Mouse (Mus musculus): Measurements from ENCODE around the gene Sult5a1. TPM values are rescaled to one million over a fixed set of nuclear protein-coding genes. Genes with fewer than 3 reads are reported as not detected.
A peak's percentile ranks its signal among the peaks of the same experiment; 100 is the strongest.

Sult5a1 gene
- polyA plus RNA-seq, 1 experiment from 2014 or later = 41.0 TPM

DNA sequence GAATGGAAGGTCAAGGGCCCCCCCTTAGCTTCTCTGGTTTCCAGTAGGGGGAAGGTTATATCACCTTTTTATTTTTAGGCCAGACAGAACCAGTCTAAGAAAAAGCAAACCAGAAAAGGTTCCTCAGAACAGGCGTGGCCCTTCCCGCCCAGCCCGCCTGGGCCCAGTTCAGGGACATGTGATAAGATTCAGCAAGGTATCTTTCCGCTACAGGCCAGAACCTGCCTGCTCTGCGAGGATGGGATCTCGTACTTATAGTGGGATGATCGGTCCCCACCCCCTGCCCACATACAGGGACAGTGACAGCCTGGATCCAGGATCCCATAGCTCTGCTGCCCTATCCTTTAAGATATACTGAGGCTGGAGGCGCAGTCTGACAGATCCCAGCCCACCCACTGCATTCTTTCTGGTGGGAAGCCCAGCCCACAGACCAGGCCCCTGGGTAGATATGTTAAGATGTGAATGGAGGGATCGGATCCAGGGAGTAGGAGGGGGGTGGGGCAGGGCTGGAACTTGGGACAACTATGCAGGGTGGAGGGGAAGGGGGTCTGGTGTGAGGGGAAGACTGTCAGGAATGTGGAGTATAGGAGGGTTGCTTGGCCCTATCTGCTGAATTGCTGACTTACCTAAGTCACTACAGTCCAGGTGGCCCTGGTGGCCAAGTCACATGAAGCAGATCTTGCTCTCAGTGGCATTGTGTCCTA, 1.9 kb downstream of the Sult5a1 start:
- no peak overlapping the region for H3K4me2 ChIP-seq
- no peaks in the 10 kb centered on the region for H3K27me3 ChIP-seq
- no peaks in the 10 kb centered on the region for H3K36me3 ChIP-seq
- WGBS = 62% methylated on average over 9 of the region's 9 CpGs
- H3K27ac ChIP-seq = peak overlapping the region; percentile 50
- no peak overlapping the region for H3K9ac ChIP-seq
- H3K4me3 ChIP-seq = no peak overlapping the region
- no peaks in the 10 kb centered on the region for H3K9me3 ChIP-seq
- 0 out of 2 replicates have a peak, but pooled peaks have one; percentile 31 for ATAC-seq (ENCODE audit: insufficient number of reproducible peaks, low FRiP score, low TSS enrichment, low read depth)
- H3K4me1 ChIP-seq = peaks cover 24% of the 10 kb centered on the region

DNA sequence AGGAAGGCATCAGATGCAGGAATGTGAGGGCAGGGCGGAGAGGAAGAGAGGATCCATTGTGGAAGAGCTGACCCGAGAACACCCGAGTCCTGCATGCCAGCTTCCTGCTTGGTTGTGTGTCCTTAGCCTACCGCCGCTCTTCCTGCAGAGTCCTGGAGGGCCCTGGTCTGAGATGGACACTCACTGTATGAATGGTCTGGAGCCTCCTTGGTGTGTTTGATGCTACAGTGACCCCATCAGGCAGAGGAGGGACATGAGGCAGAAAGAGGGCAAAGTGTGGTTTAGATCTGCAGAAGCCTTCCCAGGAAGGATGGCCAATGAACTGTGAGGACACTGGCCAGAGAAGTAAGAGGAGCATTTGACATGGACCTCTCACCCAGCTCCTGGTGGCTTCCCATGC, 2.9 kb downstream of the Sult5a1 start:
- ATAC-seq (ENCODE audit: insufficient number of reproducible peaks, low FRiP score, low TSS enrichment, low read depth) = no peak
- WGBS = 77% methylated on average over 5 of the region's 5 CpGs
- no peak overlapping the region for H3K27ac ChIP-seq
- H3K4me2 ChIP-seq = no peak overlapping the region
- no peaks in the 10 kb centered on the region for H3K9me3 ChIP-seq
- no peak overlapping the region for H3K9ac ChIP-seq
- H3K36me3 ChIP-seq = no peaks in the 10 kb centered on the region
- no peak overlapping the region for H3K4me3 ChIP-seq
- peaks cover 24% of the 10 kb centered on the region for H3K4me1 ChIP-seq
- H3K27me3 ChIP-seq = no peaks in the 10 kb centered on the region

DNA sequence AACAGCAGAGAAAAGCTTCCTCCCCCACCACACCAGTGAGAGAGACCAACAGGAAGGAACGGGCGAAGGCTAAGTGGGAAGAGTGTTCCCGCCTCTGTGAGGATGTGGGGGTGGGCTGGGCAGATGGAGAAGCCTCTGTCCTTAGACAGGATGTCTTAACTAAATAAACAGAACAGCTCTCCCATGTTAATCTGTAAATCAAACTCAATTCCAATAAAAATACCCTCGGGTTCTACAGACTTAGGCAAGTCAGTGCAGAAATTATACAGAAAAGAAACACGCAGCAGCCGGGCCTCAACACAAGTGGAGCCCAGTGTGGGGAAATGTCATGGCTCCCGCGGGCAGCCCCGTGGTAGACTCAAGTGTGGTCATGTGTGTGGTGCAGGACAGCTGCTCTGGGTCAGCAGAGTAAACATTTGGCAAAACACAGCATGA, 7.4 kb downstream of the Sult5a1 start:
- H3K4me2 ChIP-seq = no peak overlapping the region
- H3K9me3 ChIP-seq = no peaks in the 10 kb centered on the region
- H3K4me3 ChIP-seq = no peak overlapping the region
- no peaks in the 10 kb centered on the region; the same call in 1 of the 2 replicates for H3K4me1 ChIP-seq
- no peaks in the 10 kb centered on the region for H3K27me3 ChIP-seq
- no peak overlapping the region for H3K27ac ChIP-seq
- ATAC-seq (ENCODE audit: insufficient number of reproducible peaks, low FRiP score, low TSS enrichment, low read depth) = no peak
- H3K9ac ChIP-seq = no peak overlapping the region
- 59% methylated on average over 9 of the region's 9 CpGs for WGBS
- H3K36me3 ChIP-seq = no peaks in the 10 kb centered on the region

GRCm38 (mm10) chr8:123146390-123146789, 11.7 kb downstream of the Sult5a1 start:
- peaks cover 15% of the 10 kb centered on the region for H3K4me1 ChIP-seq
- no peak overlapping the region for H3K9ac ChIP-seq
- H3K4me2 ChIP-seq = no peak overlapping the region
- no peak for ATAC-seq (ENCODE audit: insufficient number of reproducible peaks, low FRiP score, low TSS enrichment, low read depth)
- no peaks in the 10 kb centered on the region for H3K9me3 ChIP-seq
- H3K27me3 ChIP-seq = no peaks in the 10 kb centered on the region
- H3K27ac ChIP-seq = 0 out of 2 replicates have a peak overlapping the region, but pooled peaks have one; percentile 7
- H3K36me3 ChIP-seq = no peaks in the 10 kb centered on the region
- WGBS = 77% methylated on average over 7 of the region's 7 CpGs
- no peak overlapping the region for H3K4me3 ChIP-seq

DNA sequence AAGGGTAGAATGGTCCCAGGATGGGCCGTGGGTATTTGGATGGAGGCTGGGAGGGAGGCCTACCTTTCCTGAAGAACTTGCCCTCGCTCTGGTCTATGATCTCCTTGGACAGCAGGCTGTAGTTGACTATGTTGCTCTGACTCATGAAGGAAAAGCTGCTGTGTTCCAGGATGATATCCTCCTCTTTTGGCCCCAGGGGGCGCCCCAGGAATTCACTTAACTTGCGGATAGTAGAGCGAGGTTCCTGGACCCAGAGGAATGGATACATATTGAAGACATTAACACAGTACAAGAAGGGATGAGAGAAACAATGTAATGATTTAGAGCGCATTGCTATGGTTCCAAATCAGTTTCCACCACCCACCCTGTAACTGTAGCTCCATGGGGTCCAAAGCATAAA, 12.8 kb downstream of the Sult5a1 start:
- H3K4me3 ChIP-seq = no peak overlapping the region
- ATAC-seq (ENCODE audit: insufficient number of reproducible peaks, low FRiP score, low TSS enrichment, low read depth) = no peak
- H3K27me3 ChIP-seq = no peaks in the 10 kb centered on the region
- no peaks in the 10 kb centered on the region for H3K36me3 ChIP-seq
- WGBS = 51% methylated on average over 6 of the region's 6 CpGs
- H3K9ac ChIP-seq = no peak overlapping the region
- H3K4me2 ChIP-seq = no peak overlapping the region
- H3K4me1 ChIP-seq = peaks cover 19% of the 10 kb centered on the region
- no peaks in the 10 kb centered on the region for H3K9me3 ChIP-seq
- H3K27ac ChIP-seq = no peak overlapping the region

DNA sequence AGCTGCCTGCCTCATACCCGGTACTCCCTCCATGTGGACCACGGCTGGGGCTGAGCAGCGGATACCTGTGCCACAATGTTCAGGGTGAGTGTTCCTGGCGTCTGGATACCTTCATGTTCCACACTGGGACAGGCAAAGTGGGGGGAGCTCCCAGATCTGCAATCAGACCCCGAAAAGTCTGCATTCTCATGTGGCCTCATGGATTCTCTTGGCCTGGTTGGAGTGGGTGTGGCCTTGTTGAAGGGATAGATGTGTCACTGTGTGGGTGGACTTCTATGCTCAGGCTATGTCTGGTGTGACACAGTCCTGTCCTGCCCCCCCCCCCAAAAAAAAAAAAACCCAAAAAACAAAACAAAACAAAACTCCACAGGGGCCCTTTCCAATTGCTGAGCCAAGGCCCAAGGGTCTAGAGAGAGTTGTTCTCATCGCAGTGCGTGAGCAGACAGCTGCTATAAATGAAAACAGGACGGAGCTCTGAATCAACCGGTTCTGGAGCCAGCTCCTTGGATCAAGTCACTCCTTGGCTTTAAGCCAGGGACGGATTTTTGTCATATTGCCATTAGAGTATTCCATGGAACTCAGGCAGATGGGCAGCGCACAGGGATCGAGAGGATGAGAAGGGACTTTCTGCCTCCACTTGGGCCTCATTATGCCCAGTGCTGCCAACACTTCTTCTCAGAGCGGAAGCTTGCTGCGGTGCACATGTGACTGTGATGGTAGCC, 16.2 kb downstream of the Sult5a1 start:
- no peaks in the 10 kb centered on the region for H3K36me3 ChIP-seq
- peak; percentile 25; the same call in 1 of the 2 replicates for ATAC-seq (ENCODE audit: insufficient number of reproducible peaks, low FRiP score, low TSS enrichment, low read depth)
- H3K27ac ChIP-seq = peak overlapping the region; percentile 87
- peaks cover 39% of the 10 kb centered on the region for H3K4me1 ChIP-seq
- 44% methylated on average over 14 of the region's 14 CpGs for WGBS
- no peak overlapping the region for H3K9ac ChIP-seq
- H3K4me3 ChIP-seq = no peak overlapping the region
- H3K9me3 ChIP-seq = no peaks in the 10 kb centered on the region
- no peak overlapping the region for H3K4me2 ChIP-seq
- no peaks in the 10 kb centered on the region for H3K27me3 ChIP-seq

DNA sequence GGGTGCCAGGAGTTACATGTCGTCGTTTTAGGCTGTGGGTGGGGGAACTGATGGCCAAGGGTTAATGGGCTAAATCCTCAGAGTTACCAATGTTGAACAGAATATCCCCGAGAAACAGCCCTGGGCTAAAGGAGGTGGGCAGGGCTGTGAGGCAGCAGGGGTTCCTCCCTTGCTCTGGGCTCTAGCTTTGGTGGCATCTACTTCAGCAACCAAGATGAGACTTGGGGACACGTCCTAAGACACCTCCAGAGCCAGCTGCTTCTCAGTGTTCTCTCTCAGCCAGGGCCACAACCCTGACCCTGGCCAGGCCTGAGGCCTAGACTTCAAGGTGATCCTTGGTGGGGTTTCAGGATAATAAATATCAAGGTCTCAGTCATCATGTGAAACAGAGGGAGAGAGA, 19.4 kb downstream of the Sult5a1 start:
- Histone ChIP-seq H3K36me3 (no peaks in the 10 kb centered on the region), H3K4me3 (no peak overlapping the region), H3K4me2 (no peak overlapping the region), H3K27ac (peak overlapping the region; percentile 90; the same call in 1 of the 2 replicates), H3K9me3 (no peaks in the 10 kb centered on the region), H3K4me1 (peaks cover 48% of the 10 kb centered on the region), H3K27me3 (no peaks in the 10 kb centered on the region), H3K9ac (no peak overlapping the region)
- 45% methylated on average over 4 of the region's 4 CpGs for WGBS
- no peak for ATAC-seq (ENCODE audit: insufficient number of reproducible peaks, low FRiP score, low TSS enrichment, low read depth)

DNA sequence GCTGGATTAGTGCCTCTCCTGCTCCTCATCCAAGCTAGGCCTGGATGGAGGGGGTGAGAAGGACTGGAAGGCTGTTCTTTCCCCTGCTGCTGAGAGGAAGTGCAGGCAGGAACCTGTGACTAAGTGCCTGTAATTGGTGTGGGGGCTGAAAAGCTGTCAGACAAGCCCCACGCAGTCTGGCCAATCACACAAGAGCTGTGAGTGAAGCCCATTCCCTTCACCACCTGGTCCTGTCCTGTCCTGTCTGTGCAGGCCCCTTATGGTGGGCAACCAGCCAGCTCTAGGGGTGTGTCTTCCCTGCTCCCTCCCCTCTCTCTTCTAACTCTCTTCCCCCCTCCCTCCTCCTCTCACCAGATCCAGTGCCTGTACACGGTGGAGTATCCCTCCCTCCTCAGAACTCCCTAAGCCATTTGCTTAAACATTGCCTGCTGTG, 20.5 kb downstream of the Sult5a1 start:
- 0% methylated on average over 2 of the region's 2 CpGs for WGBS
- Histone ChIP-seq H3K9me3 (no peaks in the 10 kb centered on the region), H3K4me3 (no peak overlapping the region), H3K27ac (peak overlapping the region; percentile 90), H3K36me3 (no peaks in the 10 kb centered on the region), H3K4me1 (peaks cover 45% of the 10 kb centered on the region), H3K9ac (no peak overlapping the region), H3K4me2 (no peak overlapping the region), H3K27me3 (no peaks in the 10 kb centered on the region)
- ATAC-seq (ENCODE audit: insufficient number of reproducible peaks, low FRiP score, low TSS enrichment, low read depth) = peak; percentile 79

GRCm38 (mm10) chr8:123136287-123136686, 21.8 kb downstream of the Sult5a1 start:
- no peak for ATAC-seq (ENCODE audit: insufficient number of reproducible peaks, low FRiP score, low TSS enrichment, low read depth)
- Histone ChIP-seq H3K27me3 (no peaks in the 10 kb centered on the region), H3K36me3 (no peaks in the 10 kb centered on the region), H3K27ac (no peak overlapping the region), H3K4me3 (no peak overlapping the region), H3K9me3 (no peaks in the 10 kb centered on the region), H3K4me1 (peaks cover 35% of the 10 kb centered on the region), H3K9ac (no peak overlapping the region), H3K4me2 (no peak overlapping the region)
- WGBS = 70% methylated on average over 9 of the region's 9 CpGs

DNA sequence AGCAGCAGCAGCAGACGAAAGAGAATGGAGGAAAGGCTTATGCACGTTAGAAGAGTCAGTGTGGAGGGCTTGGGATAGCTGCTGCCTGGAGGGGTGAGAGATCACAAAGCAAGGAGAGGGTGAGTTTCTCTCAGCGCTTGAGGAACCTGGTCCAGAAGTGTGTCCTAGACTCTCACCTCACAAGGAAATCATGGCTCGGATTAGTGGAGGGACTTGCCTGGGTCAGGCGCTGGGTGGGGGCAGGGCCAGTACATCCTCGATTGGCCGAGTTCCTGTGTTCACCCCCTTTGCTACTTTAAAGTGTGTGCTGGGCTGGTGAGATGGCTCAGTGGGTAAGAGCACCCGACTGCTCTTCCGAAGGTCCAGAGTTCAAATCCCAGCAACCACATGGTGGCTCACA, 22.3 kb downstream of the Sult5a1 start:
- H3K9ac ChIP-seq = no peak overlapping the region
- H3K27ac ChIP-seq = peak overlapping the region; percentile 57; the same call in 1 of the 2 replicates
- no peaks in the 10 kb centered on the region for H3K9me3 ChIP-seq
- peaks cover 33% of the 10 kb centered on the region for H3K4me1 ChIP-seq
- no peaks in the 10 kb centered on the region for H3K27me3 ChIP-seq
- H3K4me2 ChIP-seq = no peak overlapping the region
- no peaks in the 10 kb centered on the region for H3K36me3 ChIP-seq
- no peak overlapping the region for H3K4me3 ChIP-seq
- WGBS = 47% methylated on average over 9 of the region's 9 CpGs
- ATAC-seq (ENCODE audit: insufficient number of reproducible peaks, low FRiP score, low TSS enrichment, low read depth) = no peak

DNA sequence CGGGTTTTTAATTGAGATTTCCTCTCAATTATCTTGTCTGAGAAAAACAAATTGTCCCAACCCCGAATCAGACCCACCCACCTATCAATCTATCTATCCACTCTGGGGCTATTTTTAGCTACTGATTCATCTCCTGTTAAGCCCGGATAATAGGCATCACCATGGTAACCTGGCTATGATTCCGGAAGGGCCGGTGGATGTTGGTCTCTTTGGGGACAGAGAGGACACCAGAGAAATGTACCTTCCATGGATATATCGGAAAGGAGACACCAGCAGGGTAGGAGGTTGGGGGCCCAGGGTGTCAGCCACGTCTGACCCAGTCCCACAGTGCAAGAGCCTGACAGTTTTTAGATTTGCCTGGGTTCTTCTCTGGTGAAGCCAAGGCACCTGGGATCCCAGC, 22.7 kb downstream of the Sult5a1 start:
- 38% methylated on average over 7 of the region's 7 CpGs for WGBS
- no peak for ATAC-seq (ENCODE audit: insufficient number of reproducible peaks, low FRiP score, low TSS enrichment, low read depth)
- H3K27me3 ChIP-seq = no peaks in the 10 kb centered on the region
- H3K9ac ChIP-seq = no peak overlapping the region
- H3K9me3 ChIP-seq = no peaks in the 10 kb centered on the region
- H3K4me2 ChIP-seq = no peak overlapping the region
- H3K27ac ChIP-seq = peak overlapping the region; percentile 57; the same call in 1 of the 2 replicates
- no peaks in the 10 kb centered on the region for H3K36me3 ChIP-seq
- H3K4me3 ChIP-seq = no peak overlapping the region
- peaks cover 33% of the 10 kb centered on the region for H3K4me1 ChIP-seq

GRCm38 (mm10) chr8:123134149-123134713, 23.9 kb downstream of the Sult5a1 start:
- no peak for ATAC-seq (ENCODE audit: insufficient number of reproducible peaks, low FRiP score, low TSS enrichment, low read depth)
- Histone ChIP-seq H3K9ac (no peak overlapping the region), H3K27ac (no peak overlapping the region), H3K27me3 (no peaks in the 10 kb centered on the region), H3K4me3 (no peak overlapping the region), H3K4me2 (no peak overlapping the region), H3K9me3 (no peaks in the 10 kb centered on the region), H3K4me1 (peaks cover 33% of the 10 kb centered on the region), H3K36me3 (no peaks in the 10 kb centered on the region)
- 88% methylated on average over 11 of the region's 11 CpGs for WGBS

Data from limb, embryonic 15.5 days (tissue).